Mouse (Mus musculus) lung, postnatal 0 days (tissue): Measurements from ENCODE around the gene Cdc37l1.

Experiments used
- CTCF ChIP-seq: IDR thresholded peaks from 2 replicates; pipeline ENCODE4 v1.5.1; 2016; ENCODE audit warnings: antibody characterized with exemption, mild to moderate bottlenecking
- EP300 ChIP-seq: IDR thresholded peaks from 2 replicates; pipeline ENCODE4 v1.6.1; 2016; ENCODE audit warnings: antibody characterized with exemption, mild to moderate bottlenecking, control low read depth

DNA sequence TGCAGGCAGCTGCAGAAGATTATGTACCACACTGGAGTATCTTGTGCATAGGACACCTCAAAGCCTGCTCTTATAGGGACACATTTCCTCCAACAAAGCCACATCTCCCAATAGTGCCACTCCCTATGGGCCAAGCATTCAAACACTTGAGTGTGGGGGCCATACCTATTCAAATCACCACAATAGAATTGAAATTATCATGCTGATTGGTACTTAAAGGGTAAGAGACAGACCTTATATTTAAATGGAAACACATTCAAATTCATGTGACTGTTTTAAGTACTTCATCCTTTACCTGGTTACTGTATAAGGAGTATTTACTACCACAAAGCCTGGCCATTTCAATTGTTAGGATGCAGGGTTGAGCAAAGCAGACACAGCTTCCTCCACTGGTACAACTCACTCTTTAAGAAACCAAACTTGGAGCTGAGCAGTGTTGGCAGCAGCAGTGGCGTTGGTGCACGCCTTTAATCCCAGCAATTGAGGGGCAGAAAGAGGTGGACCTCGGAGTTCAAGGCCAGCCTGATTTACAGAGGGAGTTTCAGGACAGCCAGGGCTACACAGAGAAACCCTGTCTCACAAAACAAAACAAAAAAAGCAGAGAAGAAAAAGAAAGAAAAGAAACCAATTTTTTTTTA, 18.0 kb downstream of the Cdc37l1 start:
- TF ChIP-seq CTCF = no peak
- no peak for TF ChIP-seq EP300
